In the genomic region with DNA sequence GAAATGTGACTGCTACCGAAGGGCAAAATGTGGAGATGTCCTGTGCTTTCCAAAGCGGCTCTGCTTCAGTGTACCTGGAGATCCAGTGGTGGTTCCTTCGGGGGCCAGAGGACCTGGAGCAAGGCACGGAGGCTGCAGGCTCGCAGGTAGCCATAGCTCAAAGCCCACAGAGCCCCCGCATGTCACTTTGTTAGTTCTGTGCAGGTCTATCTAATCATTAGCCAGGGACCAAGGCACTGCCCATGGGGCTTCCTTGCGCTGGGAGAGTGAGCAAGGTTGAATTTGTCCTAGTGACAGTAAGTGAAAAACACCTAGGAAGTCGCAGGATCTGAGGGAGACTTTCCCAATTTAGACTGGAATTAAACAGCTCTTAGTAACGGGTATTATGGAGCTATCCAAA, we compare ENCODE assay signal across 13 mouse cellular contexts. TPM values are rescaled to one million over a fixed set of nuclear protein-coding genes. Genes with fewer than 3 reads are reported as not detected.
A peak's percentile ranks its signal among the peaks of the same experiment; 100 is the strongest.
DNase-seq lines count a peak whose midpoint lies in the region; ATAC-seq and TF ChIP-seq lines count a peak whose summit lies in the region.
"Had no signal": no experiment of that assay in that cellular context is flagged by ENCODE, and none has a peak within 500 bp of the region (broad histone marks: within the 10 kb centered on the region; RNA-seq: fewer than 3 reads in every experiment).

No protein-coding gene starts in this region.

- no peak for TF ChIP-seq EP300 in stomach, postnatal 0 days (optimal IDR thresholded peaks at IDR 0.05)

- no peak for TF ChIP-seq CTCF in stomach, postnatal 0 days (IDR thresholded peaks at IDR 0.05; ENCODE audit: low read depth)

- H3K4me2 ChIP-seq in midbrain, embryonic 14.5 days (ENCODE audit: low read length), result peak overlapping the region; percentile 92
- no peak overlapping the region for H3K4me2 ChIP-seq in stomach, postnatal 0 days (replicated peaks; ENCODE audit: low read depth)

- peak; percentile 10 for DNase-seq in cerebellum, adult 9-11 months
- no peak for DNase-seq in cerebellum, adult 9-10 months
- DNase-seq in right cerebral cortex, postnatal 25 days, result peak; percentile 32
- DNase-seq in right cerebral cortex, adult 18-20 months, result no peak
- peak; percentile 18 for DNase-seq in midbrain, embryonic 14.5 days
- DNase-seq in stomach, postnatal 0 days (ENCODE audit: low spot score), result no peak
- no peak for DNase-seq in adrenal gland, adult 8-10 months
- DNase-seq in urinary bladder, adult 2 months (ENCODE audit: low spot score), result no peak
- DNase-seq: cerebellum, adult 11-12 months; thymus, postnatal 14 days had no signal

- no peaks in the 10 kb centered on the region for H3K9me3 ChIP-seq in midbrain, embryonic 14.5 days (ENCODE audit: control insufficient read depth, low read length)
- no peaks in the 10 kb centered on the region for H3K9me3 ChIP-seq in stomach, postnatal 0 days (ENCODE audit: control insufficient read depth, low read length)

- H3K27me3 ChIP-seq in midbrain, embryonic 14.5 days (ENCODE audit: control insufficient read depth, insufficient read depth, low read length), result peaks cover 16% of the 10 kb centered on the region; the same call in 1 of the 2 replicates
- H3K27me3 ChIP-seq in stomach, postnatal 0 days (ENCODE audit: control insufficient read depth, insufficient read depth, low read length), result 0 out of 2 replicates have a peak, but pooled peaks cover 6% of the 10 kb centered on the region

- peak overlapping the region; percentile 63 for H3K4me3 ChIP-seq in midbrain, embryonic 14.5 days (replicated peaks; ENCODE audit: low read depth, low read length)
- H3K4me3 ChIP-seq in stomach, postnatal 0 days (ENCODE audit: low read depth, low read length), result no peak overlapping the region

- peaks cover 14% of the 10 kb centered on the region for H3K4me1 ChIP-seq in midbrain, embryonic 14.5 days (ENCODE audit: control insufficient read depth, insufficient read depth, low read length)
- H3K4me1 ChIP-seq in stomach, postnatal 0 days (replicated peaks; ENCODE audit: control insufficient read depth, insufficient read depth), result peaks cover 4% of the 10 kb centered on the region; the same call in 1 of the 2 replicates

- 25% methylated on average over 9 of the region's 9 CpGs for WGBS in midbrain, embryonic 14.5 days
- WGBS in stomach, postnatal 0 days, result 19% methylated on average over 9 of the region's 9 CpGs

- 0 out of 2 replicates have a peak overlapping the region, but pooled peaks have one; percentile 8 for H3K27ac ChIP-seq in midbrain, embryonic 14.5 days (replicated peaks; ENCODE audit: low read depth, low read length)
- H3K27ac ChIP-seq in stomach, postnatal 0 days (replicated peaks), result no peak overlapping the region

- no peaks in the 10 kb centered on the region for H3K36me3 ChIP-seq in midbrain, embryonic 14.5 days (ENCODE audit: control insufficient read depth, insufficient read depth, low read length)
- no peaks in the 10 kb centered on the region for H3K36me3 ChIP-seq in stomach, postnatal 0 days (ENCODE audit: control insufficient read depth, insufficient read depth, low read length)

- H3K9ac ChIP-seq in midbrain, embryonic 14.5 days (replicated peaks; ENCODE audit: low read length), result peak overlapping the region; percentile 43; the same call in 1 of the 2 replicates
- no peak overlapping the region for H3K9ac ChIP-seq in stomach, postnatal 0 days (ENCODE audit: low read length)

- no peak for ATAC-seq in midbrain, embryonic 14.5 days (ENCODE audit: low FRiP score, low TSS enrichment)
- no peak for ATAC-seq in stomach, postnatal 0 days (ENCODE audit: low FRiP score, low TSS enrichment)

RNA-seq across cellular contexts. Expression of gene Vstm2a, which starts 2.4 kb away (rescaled TPM):
- 64.2 and 73.7 TPM in 2 replicates for polyA plus RNA-seq in midbrain, embryonic 14.5 days (2014; fragmentation: Nextera tagmentation; extraction: Ambion mirVana)
- 0.72 and 0.92 TPM in 2 replicates for polyA plus RNA-seq in stomach, postnatal 0 days (2015; fragmentation: Nextera tagmentation; extraction: Ambion mirVana)
- under 1 TPM in 2 of 4 experiments, not detected in 2; 0.13 to 0.52 TPM for total RNA-seq in adrenal gland, adult 8-10 months (2022)
- polyA plus RNA-seq in urinary bladder, adult 2 months (2012; rRNA removed), result 2.4 and 3.8 TPM in 2 replicates
- total RNA-seq: granulocyte monocyte progenitor cell, adult 5-6 weeks; monocyte, adult 5-6 weeks had no signal
- polyA plus RNA-seq: liver, embryonic 16.5 days had no signal

Comparison
In these comparisons a context has a peak if more than half of its experiments do, and no peak if none do; other contexts are left out.
1. DNase-seq: peak in cerebellum, adult 9-11 months (single experiment), right cerebral cortex, postnatal 25 days (single experiment) and midbrain, embryonic 14.5 days (single experiment); none in cerebellum, adult 9-10 months (single experiment), right cerebral cortex, adult 18-20 months (single experiment), stomach, postnatal 0 days (single experiment), adrenal gland, adult 8-10 months (single experiment) and urinary bladder, adult 2 months (single experiment).
2. RNA of gene Vstm2a, which starts 2.4 kb away (polyA plus RNA-seq): 64.2 to 73.7 TPM in midbrain, embryonic 14.5 days; 2.4 to 3.8 TPM in urinary bladder, adult 2 months and 0.72 to 0.92 TPM in stomach, postnatal 0 days; every median in the first group is over 10 times any median in the second.